ENCODE assay signal across 8 mouse cellular contexts in the genomic region with DNA sequence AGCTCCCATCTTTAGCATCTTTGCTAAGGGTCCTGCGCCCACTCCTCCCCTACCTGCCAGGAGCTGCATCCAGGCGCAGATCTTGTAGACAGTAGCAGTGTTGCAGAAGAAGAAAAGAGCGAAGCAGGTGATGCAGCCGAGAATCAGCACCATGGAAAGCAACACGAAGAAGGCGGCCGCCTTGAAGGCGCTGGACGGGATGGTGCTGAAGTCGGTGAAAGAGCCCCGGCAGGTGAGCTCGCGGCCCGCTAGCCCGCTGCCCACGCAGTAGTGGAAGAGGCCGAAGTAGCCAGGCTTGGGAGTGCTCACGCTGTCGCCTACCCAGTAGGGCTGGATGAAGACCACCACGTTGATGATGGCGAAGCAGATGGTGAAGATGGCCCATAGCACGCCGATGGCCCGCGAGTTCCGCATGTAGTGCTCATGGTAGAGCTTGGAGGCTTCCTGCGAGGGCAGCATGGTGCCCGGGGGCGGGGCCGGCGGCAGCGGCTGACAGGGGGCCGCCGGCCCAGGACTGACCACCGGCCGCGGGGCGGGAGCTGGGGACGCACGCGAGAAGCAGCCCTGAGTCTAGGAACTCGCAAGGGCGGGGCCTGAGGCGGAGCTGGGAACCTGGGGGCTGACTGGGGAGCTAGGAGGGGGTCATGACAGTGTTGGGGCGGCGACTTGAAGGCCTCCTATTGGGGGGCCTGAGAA. TPM values are rescaled to one million over a fixed set of nuclear protein-coding genes. Genes with fewer than 3 reads are reported as not detected.
DNase-seq lines count a peak whose midpoint lies in the region; ATAC-seq and TF ChIP-seq lines count a peak whose summit lies in the region.

No protein-coding gene starts in this region.

- peaks cover 8% of the 10 kb centered on the region; the same call in 1 of the 2 replicates for H3K27me3 ChIP-seq in thymus, adult 2 months (ENCODE audit: control insufficient read depth, insufficient read depth, low read length)
- no peaks in the 10 kb centered on the region for H3K27me3 ChIP-seq in forebrain, postnatal 0 days (ENCODE audit: insufficient read depth, low read length)
- H3K27me3 ChIP-seq in kidney, embryonic 16.5 days (ENCODE audit: insufficient read depth, low read length), result peaks cover 43% of the 10 kb centered on the region
- peaks cover 5% of the 10 kb centered on the region; the same call in 1 of the 2 replicates for H3K27me3 ChIP-seq in midbrain, embryonic 13.5 days

- ATAC-seq in forebrain, postnatal 0 days, result peak; percentile 53
- ATAC-seq in kidney, embryonic 16.5 days (ENCODE audit: low FRiP score, low TSS enrichment), result peak; percentile 63; the same call in 1 of the 2 replicates
- ATAC-seq in midbrain, embryonic 13.5 days, result peak; percentile 63

- peak; percentile 30 for DNase-seq in adrenal gland, adult 2 months
- DNase-seq in adrenal gland, postnatal 4 days (ENCODE audit: low spot score in 2 of 2), result no peak
- DNase-seq in thymus, postnatal 4 days, result peak; percentile 56
- DNase-seq in thymus, adult 2 months, result no peak
- DNase-seq in forebrain, postnatal 0 days, result peak; percentile 31
- DNase-seq in spleen, adult 18-20 months, result no peak

- H3K4me2 ChIP-seq in forebrain, postnatal 0 days (ENCODE audit: low read depth), result peak overlapping the region; percentile 79
- H3K4me2 ChIP-seq in kidney, embryonic 16.5 days (replicated peaks; ENCODE audit: low read depth, low read length), result peak overlapping the region; percentile 35
- peak overlapping the region; percentile 88 for H3K4me2 ChIP-seq in midbrain, embryonic 13.5 days (replicated peaks)

- H3K27ac ChIP-seq in thymus, adult 2 months (ENCODE audit: control insufficient read depth, insufficient read depth, low read length), result no peak overlapping the region
- H3K27ac ChIP-seq in forebrain, postnatal 0 days (ENCODE audit: low read depth, low read length), result no peak overlapping the region
- H3K27ac ChIP-seq in kidney, embryonic 16.5 days (ENCODE audit: low read length), result no peak overlapping the region
- peak overlapping the region; percentile 46 for H3K27ac ChIP-seq in midbrain, embryonic 13.5 days

- H3K36me3 ChIP-seq in thymus, adult 2 months (ENCODE audit: control insufficient read depth, insufficient read depth, low read length), result no peaks in the 10 kb centered on the region
- H3K36me3 ChIP-seq in forebrain, postnatal 0 days (ENCODE audit: insufficient read depth), result peaks cover 4% of the 10 kb centered on the region; the same call in 1 of the 2 replicates
- no peaks in the 10 kb centered on the region for H3K36me3 ChIP-seq in kidney, embryonic 16.5 days (ENCODE audit: insufficient read depth, low read length)
- peaks cover 10% of the 10 kb centered on the region for H3K36me3 ChIP-seq in midbrain, embryonic 13.5 days

- TF ChIP-seq POLR2A in thymus, adult 2 months (IDR thresholded peaks at IDR 0.05; ENCODE audit: control insufficient read depth, extremely low read depth, insufficient read depth, low read length, poor library complexity), result no peak

- H3K9ac ChIP-seq in forebrain, postnatal 0 days, result peak overlapping the region; percentile 91
- H3K9ac ChIP-seq in kidney, embryonic 16.5 days (replicated peaks; ENCODE audit: low read length), result no peak overlapping the region
- peak overlapping the region; percentile 83 for H3K9ac ChIP-seq in midbrain, embryonic 13.5 days (replicated peaks)

- no peaks in the 10 kb centered on the region for H3K4me1 ChIP-seq in thymus, adult 2 months (replicated peaks; ENCODE audit: control insufficient read depth, insufficient read depth, low read length)
- peaks cover 15% of the 10 kb centered on the region for H3K4me1 ChIP-seq in forebrain, postnatal 0 days (ENCODE audit: insufficient read depth)
- peaks cover 12% of the 10 kb centered on the region for H3K4me1 ChIP-seq in kidney, embryonic 16.5 days (ENCODE audit: insufficient read depth, low read length)
- H3K4me1 ChIP-seq in midbrain, embryonic 13.5 days (replicated peaks), result peaks cover 38% of the 10 kb centered on the region

- no peak for TF ChIP-seq CTCF in thymus, adult 2 months (IDR thresholded peaks at IDR 0.05; ENCODE audit: borderline replicate concordance, control insufficient read depth, extremely low read depth, insufficient read depth, low read length, poor library complexity)
- TF ChIP-seq CTCF in forebrain, postnatal 0 days (IDR thresholded peaks at IDR 0.05; ENCODE audit: low read depth), result no peak

- 10% methylated on average over 46 of the region's 46 CpGs for WGBS in thymus, adult 2 months
- 5% methylated on average over 46 of the region's 46 CpGs for WGBS in forebrain, postnatal 0 days
- 3% methylated on average over 45 of the region's 46 CpGs for WGBS in kidney, embryonic 16.5 days
- WGBS in midbrain, embryonic 13.5 days, result 2% methylated on average over 46 of the region's 46 CpGs

- no peaks in the 10 kb centered on the region for H3K9me3 ChIP-seq in forebrain, postnatal 0 days (ENCODE audit: low read length)
- H3K9me3 ChIP-seq in kidney, embryonic 16.5 days (ENCODE audit: low read length), result no peaks in the 10 kb centered on the region
- no peaks in the 10 kb centered on the region for H3K9me3 ChIP-seq in midbrain, embryonic 13.5 days

- no peak overlapping the region for H3K4me3 ChIP-seq in thymus, adult 2 months (ENCODE audit: control insufficient read depth, insufficient read depth, low read length)
- H3K4me3 ChIP-seq in forebrain, postnatal 0 days (ENCODE audit: low read depth, low read length), result peak overlapping the region; percentile 84
- H3K4me3 ChIP-seq in kidney, embryonic 16.5 days (ENCODE audit: low read length), result peak overlapping the region; percentile 26
- peak overlapping the region; percentile 69 for H3K4me3 ChIP-seq in midbrain, embryonic 13.5 days (replicated peaks)

RNA-seq across cellular contexts. Expression of gene Lhfpl4, which starts 1.3 kb away (rescaled TPM):
- total RNA-seq in adrenal gland, adult 2 months (2021), result 1 to 10 TPM; 2.3 to 5.4 TPM
- 3.8 and 5.5 TPM in 2 replicates for polyA plus RNA-seq in adrenal gland, adult 2 months (2012; rRNA removed)
- 1 to 10 TPM; 8.1 to 8.8 TPM for total RNA-seq in adrenal gland, postnatal 4 days (2021)
- polyA plus RNA-seq in thymus, adult 2 months (2012; rRNA removed), result 0.08 and 0.10 TPM in 2 replicates
- 49.6 and 64.1 TPM in 2 replicates for total RNA-seq in forebrain, postnatal 0 days (2014; rRNA removed)
- polyA plus RNA-seq in forebrain, postnatal 0 days (2015; fragmentation: Nextera tagmentation; extraction: Ambion mirVana), result 26.7 and 53.5 TPM in 2 replicates
- polyA plus RNA-seq in kidney, embryonic 16.5 days (2015; fragmentation: Nextera tagmentation; extraction: Ambion mirVana), result 0.60 and 0.94 TPM in 2 replicates
- 55.0 and 55.5 TPM in 2 replicates for polyA plus RNA-seq in midbrain, embryonic 13.5 days (2015; fragmentation: Nextera tagmentation; extraction: Ambion mirVana)

RNA-seq across cellular contexts. Expression of gene Mtmr14, which starts 43.7 kb away (rescaled TPM):
- total RNA-seq in adrenal gland, adult 2 months (2021), result 10 to 100 TPM; 14.8 to 23.8 TPM
- polyA plus RNA-seq in adrenal gland, adult 2 months (2012; rRNA removed), result 46.7 and 47.1 TPM in 2 replicates
- total RNA-seq in adrenal gland, postnatal 4 days (2021), result 10 to 100 TPM; 25.8 to 26.2 TPM
- 80.0 and 82.9 TPM in 2 replicates for polyA plus RNA-seq in thymus, adult 2 months (2012; rRNA removed)
- total RNA-seq in forebrain, postnatal 0 days (2014; rRNA removed), result 41.0 and 42.9 TPM in 2 replicates
- 34.1 and 35.0 TPM in 2 replicates for polyA plus RNA-seq in forebrain, postnatal 0 days (2015; fragmentation: Nextera tagmentation; extraction: Ambion mirVana)
- 35.5 and 37.0 TPM in 2 replicates for polyA plus RNA-seq in kidney, embryonic 16.5 days (2015; fragmentation: Nextera tagmentation; extraction: Ambion mirVana)
- polyA plus RNA-seq in midbrain, embryonic 13.5 days (2015; fragmentation: Nextera tagmentation; extraction: Ambion mirVana), result 40.4 and 45.0 TPM in 2 replicates

Comparison
In these comparisons a context has a peak if more than half of its experiments do, and no peak if none do; other contexts are left out.
1. DNase-seq: peak in adrenal gland, adult 2 months (single experiment), thymus, postnatal 4 days (single experiment) and forebrain, postnatal 0 days (single experiment); none in adrenal gland, postnatal 4 days (0 of 2), thymus, adult 2 months (single experiment) and spleen, adult 18-20 months (0 of 2).
2. H3K4me2 ChIP-seq: peak in every context shown above with its lines; median percentile 88 in midbrain, embryonic 13.5 days; 79 in forebrain, postnatal 0 days; 35 in kidney, embryonic 16.5 days.
3. Peak in every context shown above with its lines, with median percentiles within 50 percentile points of each other: ATAC-seq.